Mouse (Mus musculus): Measurements from ENCODE around the gene Gm7233. TPM values are rescaled to one million over a fixed set of nuclear protein-coding genes. Genes with fewer than 3 reads are reported as not detected.
"Not testable (repeated sequence)": the region's sequence is repeated elsewhere in the genome, so short reads cannot be mapped to it uniquely, and the experiment has no call there.

The Gm7233 gene
- total RNA-seq (2014; fragmentation: Nextera tagmentation) (not detected in 2 replicates), total RNA-seq (2017) (not detected in 2 replicates)

GRCm38 (mm10) chr14:43179567-43179966 lies at the start of gene Gm7233:
Gene Gm7233, plus strand, starts transcription at chr14:43179867.
- not testable (repeated sequence) for ATAC-seq (replicated peaks; ENCODE audit: low FRiP score, low TSS enrichment, poor library complexity, severe bottlenecking)

GRCm38 (mm10) chr14:43167189-43167588 lies 12.5 kb upstream of the Gm7233 start:
- ATAC-seq (replicated peaks; ENCODE audit: low FRiP score, low TSS enrichment, poor library complexity, severe bottlenecking): not testable (repeated sequence)

- ATAC-seq (replicated peaks; ENCODE audit: low FRiP score, low TSS enrichment, poor library complexity, severe bottlenecking): not testable (repeated sequence)
Observed at GRCm38 (mm10) chr14:43167942-43168341, 11.7 kb upstream of the Gm7233 start.

- ATAC-seq (replicated peaks; ENCODE audit: low FRiP score, low TSS enrichment, poor library complexity, severe bottlenecking): not testable (repeated sequence)
Observed at GRCm38 (mm10) chr14:43168573-43169170, 11.0 kb upstream of the Gm7233 start.

- ATAC-seq (replicated peaks; ENCODE audit: low FRiP score, low TSS enrichment, poor library complexity, severe bottlenecking): not testable (repeated sequence)
Observed at GRCm38 (mm10) chr14:43235204-43235603, 55.5 kb downstream of the Gm7233 start, which contains the start of gene Gm8122. Gene Gm8122, minus strand, starts transcription at chr14:43235304.

Other genes with a start within 250 kb of the Gm7233 start
- not detected in 2 replicates for gene Gm8082, start 186.2 kb upstream of the Gm7233 start, total RNA-seq (2014; fragmentation: Nextera tagmentation)
- not detected in 2 replicates for gene Gm8082, start 186.2 kb upstream of the Gm7233 start, total RNA-seq (2017)
- not detected in 2 replicates for gene Gm10376, start 164.2 kb upstream of the Gm7233 start, total RNA-seq (2014; fragmentation: Nextera tagmentation)
- not detected in 2 replicates for gene Gm10376, start 164.2 kb upstream of the Gm7233 start, total RNA-seq (2017)
- gene Gm8094, start 103.2 kb upstream of the Gm7233 start, total RNA-seq (2014; fragmentation: Nextera tagmentation): not detected in 2 replicates
- gene Gm8094, start 103.2 kb upstream of the Gm7233 start, total RNA-seq (2017): not detected in 2 replicates
- not detected in 2 replicates for gene Gm8104, start 79.3 kb upstream of the Gm7233 start, total RNA-seq (2014; fragmentation: Nextera tagmentation)
- gene Gm8104, start 79.3 kb upstream of the Gm7233 start, total RNA-seq (2017): not detected in 2 replicates
- gene Gm8122, start 55.4 kb downstream of the Gm7233 start, total RNA-seq (2014; fragmentation: Nextera tagmentation): not detected in 2 replicates
- gene Gm8122, start 55.4 kb downstream of the Gm7233 start, total RNA-seq (2017): not detected in 2 replicates
- not detected in 2 replicates for gene Gm8126, start 78.8 kb downstream of the Gm7233 start, total RNA-seq (2014; fragmentation: Nextera tagmentation)
- gene Gm8126, start 78.8 kb downstream of the Gm7233 start, total RNA-seq (2017): not detected in 2 replicates
- not detected in 2 replicates for gene Gm9732, start 95.2 kb downstream of the Gm7233 start, total RNA-seq (2014; fragmentation: Nextera tagmentation)
- not detected in 2 replicates for gene Gm9732, start 95.2 kb downstream of the Gm7233 start, total RNA-seq (2017)
- gene Gm8127, start 114.0 kb downstream of the Gm7233 start, total RNA-seq (2014; fragmentation: Nextera tagmentation): not detected in 2 replicates
- not detected in 2 replicates for gene Gm8127, start 114.0 kb downstream of the Gm7233 start, total RNA-seq (2017)
- not detected in 2 replicates for gene 1700001F09Rik, start 167.9 kb downstream of the Gm7233 start, total RNA-seq (2014; fragmentation: Nextera tagmentation)
- gene 1700001F09Rik, start 167.9 kb downstream of the Gm7233 start, total RNA-seq (2017): not detected in 2 replicates
- not detected in 2 replicates for gene Gm8138, start 236.5 kb downstream of the Gm7233 start, total RNA-seq (2014; fragmentation: Nextera tagmentation)
- not detected in 2 replicates for gene Gm8138, start 236.5 kb downstream of the Gm7233 start, total RNA-seq (2017)